Mouse (Mus musculus) hindbrain, embryonic 13.5 days (tissue): ENCODE measurements around the gene Rbm25. TPM values are rescaled to one million over a fixed set of nuclear protein-coding genes. Genes with fewer than 3 reads are reported as not detected.
"Not testable (repeated sequence)": the region's sequence is repeated elsewhere in the genome, so short reads cannot be mapped to it uniquely, and the experiment has no call there.

Experiments
- ATAC-seq: fragments of 200-750 bp; cut with Nextera tagmentation; 2 replicates; pipeline ENCODE4 v1.8.0; 2017; ENCODE audit warnings: moderate TSS enrichment; ENCODE audit not compliant: low FRiP score
- H3K27ac ChIP-seq: fragments of 300-500 bp; sonication (generic); 2 replicates; pipeline ENCODE4 v1.5.1; 2015; ENCODE audit warnings: inconsistent platforms, mild to moderate bottlenecking, moderate library complexity
- H3K27me3 ChIP-seq: fragments of 300-500 bp; sonication (generic); 2 replicates; pipeline ENCODE4 v1.6.1; 2015; ENCODE audit warnings: mild to moderate bottlenecking, inconsistent platforms
- H3K36me3 ChIP-seq: fragments of 300-500 bp; sonication (generic); 2 replicates; pipeline ENCODE4 v1.6.1; 2015; ENCODE audit warnings: mild to moderate bottlenecking, inconsistent platforms
- H3K4me1 ChIP-seq: fragments of 300-500 bp; sonication (generic); replicated peaks from 2 replicates; pipeline ENCODE4 v1.6.1; 2015; ENCODE audit warnings: inconsistent platforms
- H3K4me2 ChIP-seq: fragments of 300-500 bp; sonication (generic); 2 replicates; pipeline ENCODE4 v1.6.1; 2015; ENCODE audit warnings: inconsistent platforms, mild to moderate bottlenecking, moderate library complexity
- H3K4me3 ChIP-seq: fragments of 300-500 bp; sonication (generic); 2 replicates; pipeline ENCODE4 v1.5.1; 2015; ENCODE audit warnings: mild to moderate bottlenecking, inconsistent platforms
- H3K9ac ChIP-seq: fragments of 300-500 bp; sonication (generic); 2 replicates; pipeline ENCODE4 v1.6.1; 2015; ENCODE audit warnings: mild to moderate bottlenecking, inconsistent platforms
- H3K9me3 ChIP-seq: fragments of 300-500 bp; sonication (generic); 2 replicates; pipeline ENCODE4 v1.6.1; 2016; ENCODE audit warnings: inconsistent platforms
- WGBS: fragments of 180-500 bp; shearing (Covaris S2); methylation state at CpG from one replicate; pipeline ENCODE4 v1.1.7; 2015; 5-methylcytosine and 5-hydroxymethylcytosine counted together
- polyA plus RNA-seq: library from polyadenylated mRNA; unstranded; fragments of >200 nt; fragmentation: Nextera tagmentation; extraction: Ambion mirVana; gene quantifications from 2 replicates; pipeline ENCODE4 v1.2.1, GENCODE M21; 2015

The Rbm25 gene
- polyA plus RNA-seq, 1 experiment from 2014 or later: 278 TPM

GRCm38 (mm10) chr12:83618981-83619380, 12.1 kb upstream of the Rbm25 start:
- Histone ChIP-seq H3K4me1 (no peaks in the 10 kb centered on the region), H3K9me3 (no peaks in the 10 kb centered on the region), H3K4me3 (no peak overlapping the region), H3K27me3 (no peaks in the 10 kb centered on the region), H3K9ac (no peak overlapping the region), H3K36me3 (no peaks in the 10 kb centered on the region), H3K27ac (no peak overlapping the region), H3K4me2 (no peak overlapping the region)
- WGBS: 58% methylated on average over 2 of the region's 2 CpGs
- ATAC-seq: no peak

GRCm38 (mm10) chr12:83620694-83621093, 10.3 kb upstream of the Rbm25 start:
- not testable (repeated sequence) for H3K9me3 ChIP-seq, H3K4me3 ChIP-seq, ATAC-seq, H3K27me3 ChIP-seq, H3K4me1 ChIP-seq, H3K4me2 ChIP-seq, H3K27ac ChIP-seq, H3K9ac ChIP-seq, H3K36me3 ChIP-seq
- WGBS: 65% methylated on average over 23 of the region's 23 CpGs

- H3K9ac ChIP-seq: no peak overlapping the region
- WGBS: 87% methylated on average over 6 of the region's 6 CpGs
- no peak overlapping the region for H3K4me3 ChIP-seq
- H3K4me2 ChIP-seq: no peak overlapping the region
- ATAC-seq: no peak
- H3K27me3 ChIP-seq: no peaks in the 10 kb centered on the region
- H3K9me3 ChIP-seq: no peaks in the 10 kb centered on the region
- H3K4me1 ChIP-seq: no peaks in the 10 kb centered on the region
- H3K27ac ChIP-seq: no peak overlapping the region
- H3K36me3 ChIP-seq: no peaks in the 10 kb centered on the region
These were observed 8.8 kb upstream of the Rbm25 start for GRCm38 (mm10) chr12:83622031-83622755.

GRCm38 (mm10) chr12:83624321-83624720, 6.7 kb upstream of the Rbm25 start:
- no peak for ATAC-seq
- H3K27me3 ChIP-seq: no peaks in the 10 kb centered on the region
- no peak overlapping the region for H3K4me3 ChIP-seq
- WGBS: 93% methylated on average over 1 of the region's 1 CpGs
- H3K4me1 ChIP-seq: no peaks in the 10 kb centered on the region
- no peak overlapping the region for H3K27ac ChIP-seq
- H3K36me3 ChIP-seq: no peaks in the 10 kb centered on the region
- H3K9ac ChIP-seq: no peak overlapping the region
- no peaks in the 10 kb centered on the region for H3K9me3 ChIP-seq
- H3K4me2 ChIP-seq: no peak overlapping the region

- peak; percentile 100 for ATAC-seq
- Histone ChIP-seq H3K27ac (peak overlapping the region; percentile 97), H3K9ac (peak overlapping the region; percentile 99), H3K36me3 (peaks cover 12% of the 10 kb centered on the region), H3K4me1 (peaks cover 7% of the 10 kb centered on the region), H3K4me3 (peak overlapping the region; percentile 93), H3K4me2 (peak overlapping the region; percentile 69), H3K27me3 (no peaks in the 10 kb centered on the region), H3K9me3 (no peaks in the 10 kb centered on the region)
- under 1% methylated on average over 67 of the region's 68 CpGs for WGBS
These were observed 975 bp downstream of the Rbm25 start for GRCm38 (mm10) chr12:83631743-83632679.

- Histone ChIP-seq H3K36me3 (peaks cover 19% of the 10 kb centered on the region), H3K9ac (peak overlapping the region; percentile 99), H3K4me1 (peaks cover 7% of the 10 kb centered on the region), H3K4me2 (peak overlapping the region; percentile 69), H3K27me3 (no peaks in the 10 kb centered on the region), H3K27ac (peak overlapping the region; percentile 97), H3K4me3 (peak overlapping the region; percentile 93), H3K9me3 (no peaks in the 10 kb centered on the region)
- ATAC-seq: peak; percentile 70
- under 1% methylated on average over 20 of the region's 20 CpGs for WGBS
These were observed 1.6 kb downstream of the Rbm25 start for GRCm38 (mm10) chr12:83632680-83633025.

- Histone ChIP-seq H3K4me3 (peak overlapping the region; percentile 8; the same call in 1 of the 2 replicates), H3K4me2 (peak overlapping the region; percentile 69), H3K9me3 (no peaks in the 10 kb centered on the region), H3K27ac (no peak overlapping the region), H3K9ac (no peak overlapping the region), H3K27me3 (no peaks in the 10 kb centered on the region), H3K36me3 (peaks cover 25% of the 10 kb centered on the region), H3K4me1 (peaks cover 7% of the 10 kb centered on the region)
- 39% methylated on average over 2 of the region's 2 CpGs for WGBS
- ATAC-seq: no peak
These were observed 2.8 kb downstream of the Rbm25 start for GRCm38 (mm10) chr12:83633807-83634206.

GRCm38 (mm10) chr12:83641233-83641632, 10.2 kb downstream of the Rbm25 start:
- no peaks in the 10 kb centered on the region for H3K27me3 ChIP-seq
- H3K4me1 ChIP-seq: no peaks in the 10 kb centered on the region
- WGBS: 94% methylated on average over 2 of the region's 2 CpGs
- ATAC-seq: no peak
- H3K4me3 ChIP-seq: no peak overlapping the region
- peaks cover 56% of the 10 kb centered on the region for H3K36me3 ChIP-seq
- H3K9ac ChIP-seq: no peak overlapping the region
- H3K9me3 ChIP-seq: no peaks in the 10 kb centered on the region
- H3K4me2 ChIP-seq: no peak overlapping the region
- H3K27ac ChIP-seq: no peak overlapping the region

- WGBS: 93% methylated on average over 1 of the region's 1 CpGs
- Histone ChIP-seq H3K9ac (no peak overlapping the region), H3K36me3 (peaks cover 52% of the 10 kb centered on the region), H3K4me1 (no peaks in the 10 kb centered on the region), H3K9me3 (no peaks in the 10 kb centered on the region), H3K27me3 (no peaks in the 10 kb centered on the region), H3K4me3 (no peak overlapping the region), H3K4me2 (no peak overlapping the region), H3K27ac (no peak overlapping the region)
- ATAC-seq: no peak
These were observed 12.1 kb downstream of the Rbm25 start for GRCm38 (mm10) chr12:83643116-83643515.

GRCm38 (mm10) chr12:83650346-83650745, 19.3 kb downstream of the Rbm25 start:
- peaks cover 63% of the 10 kb centered on the region for H3K36me3 ChIP-seq

GRCm38 (mm10) chr12:83651414-83651813, 20.4 kb downstream of the Rbm25 start:
- Histone ChIP-seq H3K36me3 (peaks cover 61% of the 10 kb centered on the region), H3K4me2 (no peak overlapping the region), H3K27me3 (no peaks in the 10 kb centered on the region), H3K9me3 (no peaks in the 10 kb centered on the region), H3K4me1 (no peaks in the 10 kb centered on the region), H3K4me3 (no peak overlapping the region), H3K27ac (no peak overlapping the region), H3K9ac (no peak overlapping the region)
- no peak for ATAC-seq

More at GRCm38 (mm10) chr12:83650346-83650745, 19.3 kb downstream of the Rbm25 start:
- H3K4me1 ChIP-seq: no peaks in the 10 kb centered on the region
- H3K27ac ChIP-seq: no peak overlapping the region
- H3K4me2 ChIP-seq: no peak overlapping the region
- WGBS: 96% methylated on average over 3 of the region's 3 CpGs
- ATAC-seq: no peak
- no peak overlapping the region for H3K4me3 ChIP-seq
- H3K27me3 ChIP-seq: no peaks in the 10 kb centered on the region
- H3K9me3 ChIP-seq: no peaks in the 10 kb centered on the region
- no peak overlapping the region for H3K9ac ChIP-seq

- H3K36me3 ChIP-seq: peaks cover 21% of the 10 kb centered on the region
- 98% methylated on average over 1 of the region's 1 CpGs for WGBS
- H3K4me1 ChIP-seq: peaks cover 18% of the 10 kb centered on the region
These were observed 54.4 kb downstream of the Rbm25 start for GRCm38 (mm10) chr12:83685466-83685865.

More at GRCm38 (mm10) chr12:83685466-83685865, 54.4 kb downstream of the Rbm25 start:
- Histone ChIP-seq H3K9ac (no peak overlapping the region), H3K4me2 (no peak overlapping the region), H3K27ac (no peak overlapping the region), H3K9me3 (no peaks in the 10 kb centered on the region), H3K4me3 (no peak overlapping the region), H3K27me3 (no peaks in the 10 kb centered on the region)
- no peak for ATAC-seq
